Mouse (Mus musculus) heart, adult 2 months (tissue): ENCODE measurements around the gene Glipr1l2.

Experiments used
- CTCF ChIP-seq: fragments of 200-600 bp; IDR thresholded peaks from 2 replicates; pipeline ENCODE4 v1.8.1; 2022; ENCODE audit warnings: antibody characterized with exemption, mild to moderate bottlenecking, moderate library complexity
- POLR2A ChIP-seq: fragments of 200-500 bp; IDR thresholded peaks from 2 replicates; pipeline ENCODE4 v1.6.1; 2011; ENCODE audit warnings: mild to moderate bottlenecking, low read depth, low read length, control low read depth; ENCODE audit not compliant: insufficient read depth

DNA sequence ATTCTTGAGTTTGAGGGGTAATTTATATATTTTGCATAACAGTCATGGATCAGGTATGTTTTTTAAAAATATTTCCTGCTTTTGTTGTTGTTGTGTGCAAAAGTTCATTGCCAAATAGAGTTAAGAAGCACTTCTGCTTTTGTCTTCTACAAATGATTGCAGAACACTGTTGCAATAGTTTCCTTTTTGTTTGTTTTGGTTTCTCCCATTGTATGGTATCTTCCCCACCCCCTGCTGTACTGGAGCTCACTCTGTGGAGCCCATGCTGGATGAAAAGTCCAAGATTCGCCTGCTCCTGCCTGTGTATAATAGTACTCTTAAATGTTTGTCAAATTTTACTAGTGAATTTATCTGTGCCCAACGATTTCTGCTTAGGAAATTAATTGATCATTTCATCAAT, 56.7 kb downstream of the Glipr1l2 start:
- TF ChIP-seq POLR2A (no peak), CTCF (no peak)
